Mouse (Mus musculus) kidney, embryonic 16.5 days (tissue): ENCODE data around the gene Gm1673. TPM values are rescaled to one million over a fixed set of nuclear protein-coding genes. Genes with fewer than 3 reads are reported as not detected.

Experiments
- ATAC-seq: fragments of 200-750 bp; cut with Nextera tagmentation; 2 replicates; pipeline ENCODE4 v1.8.0; 2017; ENCODE audit warnings: moderate TSS enrichment; ENCODE audit not compliant: low FRiP score, low TSS enrichment
- H3K27ac ChIP-seq: fragments of 300-500 bp; sonication (generic); 2 replicates; pipeline ENCODE4 v1.5.1; 2014; ENCODE audit warnings: low read length
- H3K27me3 ChIP-seq: fragments of 300-500 bp; sonication (generic); 2 replicates; pipeline ENCODE4 v1.6.1; 2014; ENCODE audit warnings: low read length, control low read depth, mixed read lengths; ENCODE audit not compliant: insufficient read depth
- H3K36me3 ChIP-seq: fragments of 300-500 bp; sonication (generic); 2 replicates; pipeline ENCODE4 v1.6.1; 2014; ENCODE audit warnings: low read length, control low read depth, mixed read lengths; ENCODE audit not compliant: insufficient read depth
- H3K4me1 ChIP-seq: fragments of 300-500 bp; sonication (generic); 2 replicates; pipeline ENCODE4 v1.6.1; 2014; ENCODE audit warnings: low read length, control low read depth, mixed read lengths; ENCODE audit not compliant: insufficient read depth
- H3K4me2 ChIP-seq: fragments of 300-500 bp; sonication (generic); replicated peaks from 2 replicates; pipeline ENCODE4 v1.6.1; 2014; ENCODE audit warnings: low read depth, low read length
- H3K4me3 ChIP-seq: fragments of 300-500 bp; sonication (generic); 2 replicates; pipeline ENCODE4 v1.5.1; 2014; ENCODE audit warnings: mild to moderate bottlenecking, low read length
- H3K9ac ChIP-seq: fragments of 300-500 bp; sonication (generic); replicated peaks from 2 replicates; pipeline ENCODE4 v1.6.1; 2014; ENCODE audit warnings: low read length
- H3K9me3 ChIP-seq: fragments of 300-500 bp; sonication (generic); 2 replicates; pipeline ENCODE4 v1.6.1; 2016; ENCODE audit warnings: low read length, control low read depth
- WGBS: fragments of 180-500 bp; shearing (Covaris S2); extraction: QIAGEN DNeasy Blood & Tissue Kit; methylation state at CpG from one replicate; pipeline ENCODE4 v1.1.7; 2014; 5-methylcytosine and 5-hydroxymethylcytosine counted together
- polyA plus RNA-seq: library from polyadenylated mRNA; unstranded; fragments of >200 nt; fragmentation: Nextera tagmentation; extraction: Ambion mirVana; gene quantifications from 2 replicates; pipeline ENCODE4 v1.2.1, GENCODE M21; 2015

The Gm1673 gene
- polyA plus RNA-seq, 1 experiment from 2014 or later: 91.5 TPM

- Histone ChIP-seq H3K4me3 (no peak overlapping the region), H3K4me1 (no peaks in the 10 kb centered on the region), H3K9me3 (peaks cover 22% of the 10 kb centered on the region), H3K36me3 (no peaks in the 10 kb centered on the region), H3K4me2 (no peak overlapping the region), H3K9ac (no peak overlapping the region), H3K27ac (no peak overlapping the region), H3K27me3 (no peaks in the 10 kb centered on the region)
- ATAC-seq: no peak
- WGBS: 87% methylated on average over 16 of the region's 17 CpGs
Measured at GRCm38 (mm10) chr5:33953471-33954185, 29.6 kb upstream of the Gm1673 start.

GRCm38 (mm10) chr5:33954354-33954753 is 28.9 kb upstream of the Gm1673 start:
- Histone ChIP-seq H3K4me3 (no peak overlapping the region), H3K36me3 (no peaks in the 10 kb centered on the region), H3K27ac (no peak overlapping the region), H3K9me3 (peaks cover 23% of the 10 kb centered on the region), H3K27me3 (no peaks in the 10 kb centered on the region), H3K9ac (no peak overlapping the region), H3K4me1 (no peaks in the 10 kb centered on the region), H3K4me2 (no peak overlapping the region)
- WGBS: 46% methylated on average over 10 of the region's 10 CpGs
- ATAC-seq: no peak

GRCm38 (mm10) chr5:33955868-33956267 is 27.4 kb upstream of the Gm1673 start:
- no peaks in the 10 kb centered on the region for H3K27me3 ChIP-seq
- H3K27ac ChIP-seq: no peak overlapping the region
- no peak overlapping the region for H3K4me3 ChIP-seq
- peaks cover 23% of the 10 kb centered on the region for H3K9me3 ChIP-seq
- H3K9ac ChIP-seq: no peak overlapping the region
- no peaks in the 10 kb centered on the region for H3K4me1 ChIP-seq
- H3K4me2 ChIP-seq: no peak overlapping the region
- 55% methylated on average over 4 of the region's 4 CpGs for WGBS
- ATAC-seq: 0 out of 2 replicates have a peak, but pooled peaks have one; percentile 39
- no peaks in the 10 kb centered on the region for H3K36me3 ChIP-seq

- Histone ChIP-seq H3K9ac (no peak overlapping the region), H3K36me3 (no peaks in the 10 kb centered on the region), H3K4me3 (no peak overlapping the region), H3K27ac (no peak overlapping the region), H3K4me2 (no peak overlapping the region), H3K4me1 (no peaks in the 10 kb centered on the region), H3K27me3 (no peaks in the 10 kb centered on the region), H3K9me3 (peaks cover 9% of the 10 kb centered on the region)
- ATAC-seq: no peak
- WGBS: 61% methylated on average over 4 of the region's 4 CpGs
Measured at GRCm38 (mm10) chr5:33959382-33959781, 23.9 kb upstream of the Gm1673 start.

- ATAC-seq: no peak
- WGBS: 66% methylated on average over 2 of the region's 2 CpGs
- Histone ChIP-seq H3K27ac (no peak overlapping the region), H3K4me2 (no peak overlapping the region), H3K4me3 (no peak overlapping the region), H3K36me3 (no peaks in the 10 kb centered on the region), H3K9ac (no peak overlapping the region), H3K27me3 (no peaks in the 10 kb centered on the region), H3K4me1 (no peaks in the 10 kb centered on the region), H3K9me3 (no peaks in the 10 kb centered on the region)
Measured at GRCm38 (mm10) chr5:33974736-33975135, 8.5 kb upstream of the Gm1673 start.

- Histone ChIP-seq H3K36me3 (no peaks in the 10 kb centered on the region), H3K4me1 (no peaks in the 10 kb centered on the region), H3K27me3 (no peaks in the 10 kb centered on the region), H3K9ac (no peak overlapping the region), H3K4me2 (no peak overlapping the region), H3K4me3 (no peak overlapping the region), H3K27ac (no peak overlapping the region), H3K9me3 (no peaks in the 10 kb centered on the region)
- 39% methylated on average over 3 of the region's 3 CpGs for WGBS
- no peak for ATAC-seq
Measured at GRCm38 (mm10) chr5:33976267-33976666, 7.0 kb upstream of the Gm1673 start.

GRCm38 (mm10) chr5:33982731-33983259 is 438 bp upstream of the Gm1673 start:
- Histone ChIP-seq H3K4me2 (peak overlapping the region; percentile 80), H3K4me3 (peak overlapping the region; percentile 85), H3K27ac (no peak overlapping the region), H3K27me3 (no peaks in the 10 kb centered on the region), H3K9ac (peak overlapping the region; percentile 65), H3K4me1 (peaks cover 13% of the 10 kb centered on the region), H3K9me3 (no peaks in the 10 kb centered on the region), H3K36me3 (no peaks in the 10 kb centered on the region)
- 4% methylated on average over 26 of the region's 26 CpGs for WGBS
- no peak for ATAC-seq

- H3K9me3 ChIP-seq: no peaks in the 10 kb centered on the region
- H3K4me3 ChIP-seq: peak overlapping the region; percentile 64
- peaks cover 59% of the 10 kb centered on the region for H3K27me3 ChIP-seq
- H3K27ac ChIP-seq: no peak overlapping the region
- 29% methylated on average over 28 of the region's 28 CpGs for WGBS
- no peak for ATAC-seq
- H3K4me2 ChIP-seq: peak overlapping the region; percentile 97
- peaks cover 17% of the 10 kb centered on the region for H3K4me1 ChIP-seq
- H3K9ac ChIP-seq: peak overlapping the region; percentile 64; the same call in 1 of the 2 replicates
- H3K36me3 ChIP-seq: no peaks in the 10 kb centered on the region
Measured at GRCm38 (mm10) chr5:33994671-33995625, 11.7 kb downstream of the Gm1673 start.

- ATAC-seq: peak; percentile 67
- Histone ChIP-seq H3K4me1 (peaks cover 17% of the 10 kb centered on the region), H3K9me3 (no peaks in the 10 kb centered on the region), H3K4me2 (peak within 1 kb of the TSS; percentile 97), H3K27ac (no peak within 1 kb of the TSS), H3K9ac (peak within 1 kb of the TSS; percentile 64), H3K4me3 (peak within 1 kb of the TSS; percentile 64), H3K27me3 (peaks cover 63% of the 10 kb centered on the region), H3K36me3 (no peaks in the 10 kb centered on the region)
- under 1% methylated on average over 82 of the region's 90 CpGs for WGBS
Measured at GRCm38 (mm10) chr5:33995843-33996693, 12.8 kb downstream of the Gm1673 start, which contains the start of gene Nat8l. Gene Nat8l (plus strand): TSS chr5:33995984.
